Mouse (Mus musculus) MEL (cell line): ENCODE measurements around the gene Defb29. TPM values are rescaled to one million over a fixed set of nuclear protein-coding genes. Genes with fewer than 3 reads are reported as not detected.

ENCODE experiments used
- DNase-seq: peaks from one replicate; pipeline ENCODE4 v3.0.0; 2011; ENCODE audit warnings: low read depth, low spot score
- H3K27ac ChIP-seq: 2 replicates; pipeline ENCODE4 v1.5.1; 2012; ENCODE audit warnings: low read depth, mild to moderate bottlenecking, control low read depth, low read length, moderate library complexity; ENCODE audit not compliant: control insufficient read depth
- H3K27me3 ChIP-seq, 2 experiments: fragments of 150-350 bp in 1 of 2; sonication (generic) in 1 of 2; 2 replicates each; pipeline ENCODE4 v1.6.1; 2012; ENCODE audit warnings: low read length in 2 of 2, mild to moderate bottlenecking in 2 of 2, improper control_type of control experiment in 1 of 2, moderate library complexity in 1 of 2; ENCODE audit not compliant: insufficient read depth in 2 of 2, control insufficient read depth in 1 of 2
- H3K36me3 ChIP-seq, 2 experiments: 2 replicates each; pipeline ENCODE4 v1.6.1; 2012 to 2014; ENCODE audit warnings: low read length in 2 of 2, improper control_type of control experiment in 1 of 2, inconsistent platforms in 1 of 2, mild to moderate bottlenecking in 1 of 2; ENCODE audit not compliant: insufficient read depth in 2 of 2, control insufficient read depth in 1 of 2
- H3K4me1 ChIP-seq, 2 experiments: fragments of 150-350 bp in 1 of 2; sonication (generic) in 1 of 2; 2 replicates each; pipeline ENCODE4 v1.6.1; 2012; ENCODE audit warnings: low read length in 2 of 2, improper control_type of control experiment in 1 of 2, mild to moderate bottlenecking in 1 of 2; ENCODE audit not compliant: insufficient read depth in 2 of 2, control insufficient read depth in 1 of 2
- H3K4me3 ChIP-seq, 2 experiments: fragments of 150-350 bp in 1 of 2; sonication (generic) in 1 of 2; 2 replicates each; pipeline ENCODE4 v1.5.1; 2012; ENCODE audit warnings: low read depth in 2 of 2, low read length in 2 of 2, mild to moderate bottlenecking in 2 of 2, moderate library complexity in 2 of 2, control low read depth in 1 of 2, improper control_type of control experiment in 1 of 2; ENCODE audit not compliant: control insufficient read depth in 1 of 2, insufficient read depth in 1 of 2
- H3K79me2 ChIP-seq: 2 replicates; pipeline ENCODE4 v1.6.1; 2012; ENCODE audit warnings: mild to moderate bottlenecking, low read length, moderate library complexity; ENCODE audit not compliant: control insufficient read depth, poor library complexity, insufficient read depth
- H3K9ac ChIP-seq: 2 replicates; pipeline ENCODE4 v1.6.1; 2012; ENCODE audit warnings: low read depth, mild to moderate bottlenecking, control low read depth, low read length, moderate library complexity; ENCODE audit not compliant: control insufficient read depth, poor library complexity, severe bottlenecking
- H3K9me3 ChIP-seq: fragments of 150-350 bp; sonication (generic); replicated peaks from 2 replicates; pipeline ENCODE4 v1.6.1; 2012; ENCODE audit warnings: mild to moderate bottlenecking, low read length, improper control_type of control experiment, moderate library complexity; ENCODE audit not compliant: insufficient read depth
- CHD1 ChIP-seq: IDR thresholded peaks from 2 replicates; pipeline ENCODE4 v1.6.1; 2012; ENCODE audit warnings: low read depth, mild to moderate bottlenecking, inconsistent platforms, low read length, improper control_type of control experiment
- CTCF ChIP-seq, 3 experiments: IDR thresholded peaks in 2 of 3; conservative IDR thresholded peaks in 1 of 3; 2 replicates each; pipeline ENCODE4 v1.5.1; 2011 to 2012; ENCODE audit warnings: low read length in 3 of 3, low read depth in 2 of 3, mild to moderate bottlenecking in 2 of 3, improper control_type of control experiment in 1 of 3, inconsistent platforms in 1 of 3, mixed read lengths in 1 of 3, moderate library complexity in 1 of 3; ENCODE audit not compliant: control insufficient read depth in 1 of 3, insufficient read depth in 1 of 3, poor library complexity in 1 of 3, severe bottlenecking in 1 of 3
- E2F4 ChIP-seq: IDR thresholded peaks from 2 replicates; pipeline ENCODE4 v1.6.1; 2011; ENCODE audit warnings: low read depth, low read length, improper control_type of control experiment, borderline replicate concordance
- ELF1 ChIP-seq: IDR thresholded peaks from 2 replicates; pipeline ENCODE4 v1.6.1; 2014; ENCODE audit warnings: low read depth, mild to moderate bottlenecking, inconsistent platforms, low read length, improper control_type of control experiment, moderate library complexity
- GABPA ChIP-seq: IDR thresholded peaks from 2 replicates; pipeline ENCODE4 v1.6.1; 2012; ENCODE audit warnings: low read depth, mild to moderate bottlenecking, inconsistent platforms, low read length, improper control_type of control experiment, moderate library complexity
- HCFC1 ChIP-seq: IDR thresholded peaks from 2 replicates; pipeline ENCODE4 v1.6.1; 2012; ENCODE audit warnings: low read depth, mild to moderate bottlenecking, inconsistent platforms, low read length, improper control_type of control experiment, moderate library complexity
- MXI1 ChIP-seq: IDR thresholded peaks from 2 replicates; pipeline ENCODE4 v1.6.1; 2011; ENCODE audit warnings: mild to moderate bottlenecking, low read depth, low read length, improper control_type of control experiment
- MYB ChIP-seq: IDR thresholded peaks from 2 replicates; pipeline ENCODE4 v1.6.1; 2011; ENCODE audit warnings: mild to moderate bottlenecking, low read depth, low read length, improper control_type of control experiment
- MYC ChIP-seq: IDR thresholded peaks from 2 replicates; pipeline ENCODE4 v1.6.1; 2011; ENCODE audit warnings: low read depth, mild to moderate bottlenecking, low read length, improper control_type of control experiment, moderate library complexity
- NRF1 ChIP-seq: IDR thresholded peaks from 2 replicates; pipeline ENCODE4 v1.6.1; 2014; ENCODE audit warnings: low read depth, mild to moderate bottlenecking, inconsistent platforms, low read length, improper control_type of control experiment, moderate library complexity; ENCODE audit not compliant: poor library complexity, insufficient read depth, severe bottlenecking
- POLR2A ChIP-seq, 2 experiments: IDR thresholded peaks; 2 replicates each; pipeline ENCODE4 v1.6.1; 2011 to 2012; ENCODE audit warnings: low read length in 2 of 2, mild to moderate bottlenecking in 2 of 2, control low read depth in 1 of 2, improper control_type of control experiment in 1 of 2, low read depth in 1 of 2, moderate library complexity in 1 of 2; ENCODE audit not compliant: control insufficient read depth in 1 of 2, insufficient read depth in 1 of 2, poor library complexity in 1 of 2
- POLR2AphosphoS2 ChIP-seq: IDR thresholded peaks from 2 replicates; pipeline ENCODE4 v1.6.1; 2011; ENCODE audit warnings: low read length, improper control_type of control experiment
- RAD21 ChIP-seq: IDR thresholded peaks from 2 replicates; pipeline ENCODE4 v1.6.1; 2011; ENCODE audit warnings: mild to moderate bottlenecking, low read depth, low read length, improper control_type of control experiment
- RCOR1 ChIP-seq: IDR thresholded peaks from 2 replicates; pipeline ENCODE4 v1.6.1; 2012; ENCODE audit warnings: low read depth, mild to moderate bottlenecking, inconsistent platforms, low read length, improper control_type of control experiment
- SIN3A ChIP-seq: IDR thresholded peaks from 2 replicates; pipeline ENCODE4 v1.6.1; 2012; ENCODE audit warnings: low read length, improper control_type of control experiment, inconsistent platforms
- SMC3 ChIP-seq: IDR thresholded peaks from 2 replicates; pipeline ENCODE4 v1.6.1; 2011; ENCODE audit warnings: low read depth, low read length, improper control_type of control experiment
- UBTF ChIP-seq: IDR thresholded peaks from 2 replicates; pipeline ENCODE4 v1.6.1; 2012; ENCODE audit warnings: low read depth, mild to moderate bottlenecking, inconsistent platforms, low read length, improper control_type of control experiment, moderate library complexity, borderline replicate concordance; ENCODE audit not compliant: insufficient read depth
- USF2 ChIP-seq, 2 experiments: IDR thresholded peaks; 2 replicates each; pipeline ENCODE4 v1.6.1; 2011 to 2012; ENCODE audit warnings: improper control_type of control experiment in 2 of 2, low read length in 2 of 2, borderline replicate concordance in 1 of 2, inconsistent platforms in 1 of 2, low read depth in 1 of 2, mild to moderate bottlenecking in 1 of 2; ENCODE audit not compliant: insufficient read depth in 1 of 2
- ZMIZ1 ChIP-seq: IDR thresholded peaks from 2 replicates; pipeline ENCODE4 v1.6.1; 2012; ENCODE audit warnings: low read depth, mild to moderate bottlenecking, inconsistent platforms, low read length, improper control_type of control experiment, moderate library complexity
- polyA plus RNA-seq, 2 experiments: library from polyadenylated mRNA; stranded (reverse) in 1 of 2; unstranded in 1 of 2; fragments of >175 nt in 1 of 2; fragments of >200 nt in 1 of 2; gene quantifications; 2 replicates each; pipeline versions ENCODE4 v1.2.1 to v1.2.4; 2012; ENCODE audit warnings: low replicate concordance in 2 of 2, low read depth in 1 of 2; ENCODE audit not compliant: insufficient read length in 2 of 2, insufficient read depth in 1 of 2, missing spikeins in 1 of 2
- total RNA-seq: library from RNA; depleted of rRNA; stranded (reverse); fragments of 300-350 nt; gene quantifications from 2 replicates; pipeline ENCODE4 v1.2.3, GENCODE M21; 2012

Defb29 gene
- total and polyA plus RNA-seq, 3 experiments: not detected

GRCm38 (mm10) chr2:152544691-152545090, 4.8 kb upstream of the Defb29 start:
- no peaks in the 10 kb centered on the region for H3K9me3 ChIP-seq
- peak; percentile 45 for DNase-seq
- peaks cover 2 to 3% of the 10 kb centered on the region in 2 experiments for H3K27me3 ChIP-seq
- TF ChIP-seq ZMIZ1 (no peak), SMC3 (peak; percentile 45), E2F4 (no peak), CTCF (IDR thresholded peaks at IDR 0.05 in 2 of 3, conservative IDR thresholded peaks at IDR 0.05 in 1 of 3; ENCODE audit: control insufficient read depth in 1 of 3, insufficient read depth in 1 of 3, low read depth in 2 of 3, low read length in 3 of 3, poor library complexity in 1 of 3, severe bottlenecking in 1 of 3) (peak; percentile 14 to 74 (median 55); a peak in 4 of 6 replicates), MYB (no peak), SIN3A (no peak), ELF1 (no peak), RAD21 (peak; percentile 47), UBTF (no peak), GABPA (no peak)
- no peak overlapping the region for H3K4me3 ChIP-seq
- H3K4me1 ChIP-seq: no peaks in the 10 kb centered on the region
- H3K79me2 ChIP-seq: no peaks in the 10 kb centered on the region
- H3K9ac ChIP-seq: no peak overlapping the region
- no peak overlapping the region for H3K27ac ChIP-seq
- H3K36me3 ChIP-seq: no peaks in the 10 kb centered on the region

- no peaks in the 10 kb centered on the region for H3K36me3 ChIP-seq
- no peaks in the 10 kb centered on the region for H3K4me1 ChIP-seq
- DNase-seq: no peak
- TF ChIP-seq NRF1 (no peak), USF2 (IDR thresholded peaks at IDR 0.05; ENCODE audit: borderline replicate concordance in 1 of 2, insufficient read depth in 1 of 2, low read depth in 1 of 2, low read length in 2 of 2) (no peak), POLR2A (IDR thresholded peaks at IDR 0.05; ENCODE audit: control insufficient read depth in 1 of 2, insufficient read depth in 1 of 2, low read depth in 1 of 2, low read length in 2 of 2, poor library complexity in 1 of 2) (no peak), HCFC1 (no peak)
- no peaks in the 10 kb centered on the region for H3K79me2 ChIP-seq
- no peak overlapping the region for H3K27ac ChIP-seq
- no peaks in the 10 kb centered on the region for H3K9me3 ChIP-seq
- no peak overlapping the region for H3K9ac ChIP-seq
- no peak overlapping the region for H3K4me3 ChIP-seq
- H3K27me3 ChIP-seq: peaks cover 0 to 3% of the 10 kb centered on the region in 2 experiments
Observed at GRCm38 (mm10) chr2:152543478-152543877, 3.6 kb upstream of the Defb29 start.

GRCm38 (mm10) chr2:152542897-152543296, 3.0 kb upstream of the Defb29 start:
- no peak for DNase-seq
- H3K4me1 ChIP-seq: no peaks in the 10 kb centered on the region

More at GRCm38 (mm10) chr2:152542897-152543296, 3.0 kb upstream of the Defb29 start:
- Histone ChIP-seq H3K9me3 (no peaks in the 10 kb centered on the region), H3K79me2 (no peaks in the 10 kb centered on the region), H3K9ac (no peak overlapping the region), H3K27me3 (peaks cover 0 to 3% of the 10 kb centered on the region in 2 experiments; a peak in 3 of 4 replicates), H3K27ac (no peak overlapping the region), H3K36me3 (no peaks in the 10 kb centered on the region), H3K4me3 (no peak overlapping the region)
- no peak for TF ChIP-seq MYB
- TF ChIP-seq POLR2AphosphoS2: no peak
- no peak for TF ChIP-seq GABPA
- TF ChIP-seq CHD1: no peak
- TF ChIP-seq CTCF (IDR thresholded peaks at IDR 0.05 in 2 of 3, conservative IDR thresholded peaks at IDR 0.05 in 1 of 3; ENCODE audit: control insufficient read depth in 1 of 3, insufficient read depth in 1 of 3, low read depth in 2 of 3, low read length in 3 of 3, poor library complexity in 1 of 3, severe bottlenecking in 1 of 3): peak; percentile 25 to 34 (median 33); a peak in 5 of 6 replicates
- TF ChIP-seq MXI1: no peak
- no peak; the same call in 1 of the 2 replicates for TF ChIP-seq RAD21
- TF ChIP-seq RCOR1: no peak
- peak; percentile 13; the same call in 1 of the 2 replicates for TF ChIP-seq SMC3
- TF ChIP-seq ZMIZ1: no peak
- no peak for TF ChIP-seq MYC
- no peak for TF ChIP-seq E2F4
